Mouse (Mus musculus) lung, embryonic 15.5 days (tissue): Measurements from ENCODE around the gene Pnpo. TPM values are rescaled to one million over a fixed set of nuclear protein-coding genes. Genes with fewer than 3 reads are reported as not detected.
A peak's percentile ranks its signal among the peaks of the same experiment; 100 is the strongest.

Experiments used
- ATAC-seq: fragments of 200-750 bp; cut with Nextera tagmentation; 2 replicates; pipeline ENCODE4 v1.8.0; 2017; ENCODE audit warnings: moderate number of reproducible peaks, borderline replicate concordance; ENCODE audit not compliant: low FRiP score, low TSS enrichment; ENCODE audit errors: extremely low read depth
- H3K27ac ChIP-seq: fragments of 300-500 bp; sonication (generic); 2 replicates; pipeline ENCODE4 v1.5.1; 2015; ENCODE audit warnings: moderate library complexity, mild to moderate bottlenecking, inconsistent platforms
- H3K27me3 ChIP-seq: fragments of 300-500 bp; sonication (generic); 2 replicates; pipeline ENCODE4 v1.6.1; 2015; ENCODE audit warnings: inconsistent platforms
- H3K36me3 ChIP-seq: fragments of 300-500 bp; sonication (generic); 2 replicates; pipeline ENCODE4 v1.6.1; 2015; ENCODE audit warnings: inconsistent platforms
- H3K4me1 ChIP-seq: fragments of 300-500 bp; sonication (generic); 2 replicates; pipeline ENCODE4 v1.6.1; 2015; ENCODE audit warnings: inconsistent platforms
- H3K4me2 ChIP-seq: fragments of 300-500 bp; sonication (generic); 2 replicates; pipeline ENCODE4 v1.6.1; 2015; ENCODE audit warnings: inconsistent platforms, mild to moderate bottlenecking, moderate library complexity
- H3K4me3 ChIP-seq: fragments of 300-500 bp; sonication (generic); 2 replicates; pipeline ENCODE4 v1.5.1; 2015; ENCODE audit warnings: mild to moderate bottlenecking, inconsistent platforms
- H3K9ac ChIP-seq: fragments of 300-500 bp; sonication (generic); 2 replicates; pipeline ENCODE4 v1.6.1; 2015; ENCODE audit warnings: inconsistent platforms
- H3K9me3 ChIP-seq: fragments of 300-500 bp; sonication (generic); 2 replicates; pipeline ENCODE4 v1.6.1; 2016; ENCODE audit warnings: inconsistent platforms
- WGBS: fragments of 180-500 bp; shearing (Covaris S2); methylation state at CpG from one replicate; pipeline ENCODE4 v1.1.7; 2015; 5-methylcytosine and 5-hydroxymethylcytosine counted together
- polyA plus RNA-seq: library from polyadenylated mRNA; unstranded; fragments of >200 nt; fragmentation: Nextera tagmentation; extraction: Ambion mirVana; gene quantifications from 2 replicates; pipeline ENCODE4 v1.2.1, GENCODE M21; 2015

Pnpo gene
- polyA plus RNA-seq, 1 experiment from 2014 or later: 30.4 TPM

DNA sequence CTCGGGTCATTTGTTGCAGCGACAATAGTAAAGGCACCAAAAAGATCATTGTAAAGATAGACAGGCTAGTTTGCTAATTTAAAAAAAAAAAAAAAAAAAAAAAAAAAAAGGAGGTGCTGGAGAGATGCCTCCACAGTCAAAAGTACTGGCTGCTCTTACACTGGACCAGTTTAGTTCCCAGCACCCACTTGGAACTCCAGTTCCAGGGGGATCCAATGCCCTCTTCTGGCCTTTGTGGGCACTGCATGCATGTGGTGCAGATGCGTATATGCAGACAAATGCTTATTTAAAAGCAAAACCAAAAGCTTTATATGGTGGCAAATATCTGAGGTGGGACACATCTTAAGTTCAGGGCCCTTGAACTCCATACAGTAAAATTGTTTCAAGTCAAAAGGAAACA lies 7.0 kb upstream of the Pnpo start:
- no peak overlapping the region for H3K4me2 ChIP-seq
- no peaks in the 10 kb centered on the region for H3K4me1 ChIP-seq
- ATAC-seq: no peak
- no peaks in the 10 kb centered on the region for H3K9me3 ChIP-seq
- H3K9ac ChIP-seq: no peak overlapping the region
- 93% methylated on average over 3 of the region's 3 CpGs for WGBS
- no peak overlapping the region for H3K4me3 ChIP-seq
- H3K36me3 ChIP-seq: peaks cover 35% of the 10 kb centered on the region
- no peak overlapping the region for H3K27ac ChIP-seq
- H3K27me3 ChIP-seq: no peaks in the 10 kb centered on the region

DNA sequence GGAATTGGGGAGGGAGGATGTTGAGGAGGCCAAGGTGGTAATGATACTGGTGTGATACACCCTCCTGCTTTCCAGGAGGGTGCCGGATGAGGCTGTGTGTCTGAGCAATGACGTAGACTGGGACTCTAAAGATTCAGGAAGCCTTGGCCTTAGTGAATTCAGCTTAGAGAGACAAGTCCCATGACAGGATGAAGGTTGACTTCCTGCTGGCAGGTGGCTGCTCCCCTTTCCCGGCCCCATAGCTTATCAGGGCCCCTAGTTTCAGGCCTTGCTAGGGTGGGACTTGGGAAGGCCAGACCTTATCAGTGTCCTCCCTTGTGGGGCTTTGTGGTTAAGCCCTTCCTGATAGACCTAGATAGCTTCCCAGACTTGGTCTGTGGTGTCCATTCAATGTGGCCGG lies 4.1 kb upstream of the Pnpo start:
- H3K9me3 ChIP-seq: no peaks in the 10 kb centered on the region
- no peaks in the 10 kb centered on the region for H3K27me3 ChIP-seq
- ATAC-seq: peak; percentile 25; the same call in 1 of the 2 replicates
- 81% methylated on average over 4 of the region's 4 CpGs for whole genome bisulfite sequencing
- peaks cover 11% of the 10 kb centered on the region for H3K36me3 ChIP-seq
- H3K4me3 ChIP-seq: no peak overlapping the region
- H3K9ac ChIP-seq: no peak overlapping the region
- peaks cover 15% of the 10 kb centered on the region for H3K4me1 ChIP-seq
- H3K27ac ChIP-seq: no peak overlapping the region
- no peak overlapping the region for H3K4me2 ChIP-seq

DNA sequence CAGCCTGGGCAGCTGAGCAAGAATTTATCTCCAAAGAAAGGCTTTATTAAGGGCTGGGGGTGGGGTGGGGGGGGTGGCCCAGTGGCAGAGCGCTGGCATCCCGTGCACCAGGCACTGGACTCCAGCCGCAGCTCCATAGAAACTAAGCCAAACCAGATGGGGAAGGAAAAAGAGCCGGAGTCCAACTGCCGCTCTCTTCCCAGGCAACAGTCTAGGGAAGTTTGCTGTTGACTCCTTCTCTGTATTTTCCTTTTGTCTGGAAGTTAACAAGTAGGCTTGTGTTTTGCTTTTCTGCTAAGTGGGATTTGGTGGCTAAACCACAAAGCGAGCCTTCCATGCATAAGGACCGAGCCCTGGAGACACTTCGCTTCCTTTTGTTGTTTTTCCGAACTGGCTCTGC lies 2.7 kb upstream of the Pnpo start:
- Histone ChIP-seq H3K27me3 (no peaks in the 10 kb centered on the region), H3K9ac (no peak overlapping the region), H3K27ac (no peak overlapping the region), H3K4me3 (no peak overlapping the region), H3K4me1 (peaks cover 15% of the 10 kb centered on the region), H3K4me2 (no peak overlapping the region), H3K36me3 (peaks cover 3% of the 10 kb centered on the region; the same call in 1 of the 2 replicates), H3K9me3 (no peaks in the 10 kb centered on the region)
- ATAC-seq: no peak
- 87% methylated on average over 9 of the region's 9 CpGs for WGBS

DNA sequence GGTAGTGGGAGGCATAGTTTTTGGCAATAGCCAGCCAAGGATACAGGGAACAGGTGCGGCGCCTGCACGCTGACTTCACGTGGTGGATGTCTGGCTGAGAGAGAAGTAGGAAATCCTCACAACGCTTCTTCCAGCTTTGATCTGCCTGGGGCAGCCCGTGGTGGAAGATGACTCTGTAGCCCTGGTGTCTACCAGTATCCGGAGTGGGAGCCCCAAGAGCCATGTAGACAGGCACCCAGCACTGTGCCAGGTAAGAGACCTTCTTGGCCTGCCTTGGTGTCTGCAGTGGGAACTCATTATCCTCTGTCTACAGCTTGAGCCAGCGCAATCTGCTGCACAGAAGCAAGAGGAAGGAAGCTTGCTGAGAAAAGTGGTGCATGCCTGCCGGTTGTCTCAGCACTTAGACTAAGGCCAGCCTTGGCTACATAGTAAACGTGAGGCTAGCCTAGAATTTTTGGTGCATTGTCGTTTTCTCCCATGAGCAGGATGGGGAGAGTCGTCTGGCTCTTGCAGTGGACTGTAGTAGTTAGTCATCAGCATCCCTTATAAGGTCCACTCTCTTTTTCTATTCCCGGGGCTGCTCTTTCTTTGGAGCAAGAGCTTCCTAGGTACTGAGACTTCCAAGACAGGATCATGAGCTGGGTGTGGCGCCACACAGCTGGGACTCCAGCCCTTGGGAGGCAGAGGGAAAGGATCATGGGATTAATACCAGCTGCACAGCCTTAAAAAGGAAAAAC lies 1.2 kb upstream of the Pnpo start:
- WGBS: 61% methylated on average over 14 of the region's 14 CpGs
- no peak overlapping the region for H3K9ac ChIP-seq
- H3K36me3 ChIP-seq: no peaks in the 10 kb centered on the region
- H3K4me3 ChIP-seq: peak overlapping the region; percentile 62; the same call in 1 of the 2 replicates
- H3K4me1 ChIP-seq: peaks cover 15% of the 10 kb centered on the region
- H3K27ac ChIP-seq: no peak overlapping the region
- H3K27me3 ChIP-seq: no peaks in the 10 kb centered on the region
- H3K9me3 ChIP-seq: no peaks in the 10 kb centered on the region
- peak overlapping the region; percentile 98 for H3K4me2 ChIP-seq
- no peak for ATAC-seq

DNA sequence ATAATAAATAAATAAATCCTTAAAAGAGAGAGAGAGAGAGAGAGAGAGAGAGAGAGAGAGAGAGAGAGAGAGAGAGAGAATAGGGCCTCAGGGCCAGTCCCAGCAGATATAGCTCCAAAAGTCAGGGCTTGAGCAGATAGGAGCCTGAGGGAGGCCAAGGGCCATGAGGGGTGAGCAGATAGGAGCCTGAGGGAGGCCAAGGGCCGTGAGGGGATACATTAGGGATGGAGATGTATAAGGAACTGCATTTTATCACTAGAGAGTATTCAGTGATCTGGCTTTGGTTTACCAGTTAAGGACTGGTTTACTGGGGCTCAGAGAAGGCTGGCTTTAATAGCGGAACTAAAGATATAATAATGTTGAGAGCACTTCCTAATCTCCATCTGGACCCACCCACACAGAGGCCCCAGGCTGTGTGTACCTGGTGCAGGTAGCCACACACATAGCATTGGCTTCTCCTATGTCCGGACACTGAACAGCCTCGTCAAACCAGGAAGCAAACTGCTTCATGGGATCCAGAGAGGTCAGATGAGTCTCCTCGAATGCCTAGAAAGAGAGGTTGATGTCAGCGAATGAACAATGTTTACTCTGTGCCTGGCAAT lies 1.7 kb downstream of the Pnpo start:
- H3K4me3 ChIP-seq: no peak overlapping the region
- no peak overlapping the region for H3K4me2 ChIP-seq
- 66% methylated on average over 6 of the region's 6 CpGs for WGBS
- no peak overlapping the region for H3K27ac ChIP-seq
- no peak overlapping the region for H3K9ac ChIP-seq
- peaks cover 19% of the 10 kb centered on the region for H3K4me1 ChIP-seq
- no peaks in the 10 kb centered on the region for H3K36me3 ChIP-seq
- ATAC-seq: no peak
- H3K27me3 ChIP-seq: no peaks in the 10 kb centered on the region
- no peaks in the 10 kb centered on the region for H3K9me3 ChIP-seq

DNA sequence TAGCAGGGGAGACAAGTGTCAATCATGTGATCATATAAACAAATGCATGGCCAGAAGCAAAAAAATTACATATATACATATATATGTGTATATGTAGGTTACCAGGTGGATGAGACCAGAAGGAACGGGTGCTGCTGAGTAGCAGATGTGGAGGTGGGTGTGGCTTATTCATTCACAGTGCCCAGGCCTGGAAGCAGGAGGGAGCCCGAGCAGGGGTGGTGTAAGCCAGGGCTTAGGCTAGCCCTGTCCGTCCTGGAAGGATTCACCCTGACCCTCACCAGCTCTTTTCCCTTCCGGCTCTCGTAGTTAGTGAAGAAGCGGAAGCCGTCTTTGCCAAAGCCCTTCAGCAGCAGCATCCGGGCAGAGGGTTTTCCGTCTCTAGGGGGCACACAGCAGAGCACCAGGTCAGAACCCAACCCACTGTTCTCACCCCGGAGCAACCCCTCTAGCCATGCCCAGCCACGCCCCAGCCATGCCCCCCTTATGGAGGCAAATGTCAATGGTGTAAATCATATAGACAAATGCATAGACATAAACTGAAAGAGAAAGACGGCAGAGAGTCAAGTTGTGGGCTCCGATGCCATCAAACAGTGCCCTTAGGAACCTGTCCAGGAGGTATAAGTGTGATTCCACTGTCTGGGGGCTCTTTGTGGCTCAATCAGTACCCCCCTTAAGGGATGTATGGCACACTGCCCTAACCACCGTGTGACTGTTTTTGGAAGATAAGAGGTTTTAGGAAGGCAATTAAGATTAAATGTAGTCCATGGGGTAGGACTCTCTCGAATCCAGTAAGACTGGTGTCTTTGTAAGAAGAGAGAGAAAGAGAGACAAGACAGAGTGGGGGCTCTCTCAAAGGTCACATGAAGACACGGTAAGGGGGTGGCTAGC lies 3.0 kb downstream of the Pnpo start:
- Histone ChIP-seq H3K4me1 (peaks cover 24% of the 10 kb centered on the region), H3K27ac (no peak overlapping the region), H3K9me3 (no peaks in the 10 kb centered on the region), H3K4me3 (no peak overlapping the region), H3K36me3 (no peaks in the 10 kb centered on the region), H3K9ac (no peak overlapping the region), H3K27me3 (no peaks in the 10 kb centered on the region), H3K4me2 (no peak overlapping the region)
- WGBS: 68% methylated on average over 16 of the region's 16 CpGs
- ATAC-seq: no peak

DNA sequence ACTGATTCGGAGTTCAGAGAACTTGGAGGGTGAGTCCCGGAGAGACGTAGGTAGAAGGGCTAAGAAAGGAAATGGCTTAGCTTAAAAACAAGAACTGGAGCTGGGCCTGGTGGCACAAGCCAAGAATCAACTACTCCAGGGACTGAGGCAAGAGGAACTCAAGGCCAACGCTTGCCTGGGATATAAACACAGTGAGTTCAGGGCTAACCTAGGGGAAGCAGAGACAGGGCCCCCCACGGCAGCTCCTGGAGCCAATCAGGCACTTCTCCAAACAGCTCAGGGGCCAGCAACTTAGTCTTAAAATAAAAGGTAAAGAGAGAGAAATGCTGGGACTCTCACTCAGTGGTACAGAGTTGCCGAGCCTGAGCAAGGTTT lies 5.4 kb downstream of the Pnpo start:
- Histone ChIP-seq H3K4me1 (peaks cover 33% of the 10 kb centered on the region), H3K4me2 (no peak overlapping the region), H3K4me3 (no peak overlapping the region), H3K27me3 (no peaks in the 10 kb centered on the region), H3K9me3 (no peaks in the 10 kb centered on the region), H3K9ac (no peak overlapping the region), H3K27ac (no peak overlapping the region), H3K36me3 (no peaks in the 10 kb centered on the region)
- no peak for ATAC-seq
- 82% methylated on average over 6 of the region's 6 CpGs for WGBS

DNA sequence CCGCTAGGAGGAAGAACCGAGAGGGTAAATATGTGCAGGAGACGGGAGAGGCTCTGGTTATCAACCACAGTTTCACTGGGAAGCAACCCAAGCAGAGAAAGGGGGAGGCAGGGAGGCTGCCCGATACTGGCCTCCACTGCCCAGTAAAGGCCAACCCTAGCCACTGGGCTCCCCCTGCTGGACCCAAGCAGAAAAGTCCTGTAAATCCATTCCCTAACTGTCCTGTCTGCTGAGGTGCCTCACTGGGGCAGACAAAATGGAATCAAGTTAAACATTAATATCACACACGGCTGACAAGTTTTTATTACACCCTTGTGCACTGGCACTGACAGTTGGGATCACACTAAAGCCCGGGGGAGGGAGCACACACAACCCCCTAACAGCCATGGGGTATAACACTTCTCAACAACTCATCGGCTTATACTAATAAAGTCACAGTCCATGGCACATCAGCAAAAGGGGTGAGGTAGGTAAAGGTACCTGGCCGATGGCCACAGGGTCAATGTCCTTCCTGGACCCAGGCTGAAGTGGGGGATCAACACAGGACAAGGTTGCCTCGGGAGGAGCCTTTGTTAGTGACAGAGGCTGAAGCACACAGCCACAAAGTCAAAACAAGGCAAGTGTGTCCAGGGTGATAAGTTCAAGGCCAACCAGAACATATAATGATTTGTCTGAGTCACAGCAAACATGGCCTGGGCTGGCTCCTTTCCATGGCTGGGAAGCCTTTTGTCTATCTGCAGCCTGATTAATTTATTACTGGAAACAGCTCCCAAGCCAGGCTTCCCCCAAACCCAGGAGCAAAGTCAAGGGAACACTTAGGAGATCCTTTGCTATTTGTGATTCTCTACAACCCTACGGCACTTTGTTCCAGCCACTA lies 6.0 kb downstream of the Pnpo start:
- Histone ChIP-seq H3K4me3 (no peak overlapping the region), H3K27ac (peak overlapping the region; percentile 63; the same call in 1 of the 2 replicates), H3K36me3 (no peaks in the 10 kb centered on the region), H3K9me3 (no peaks in the 10 kb centered on the region), H3K27me3 (no peaks in the 10 kb centered on the region), H3K4me2 (no peak overlapping the region), H3K4me1 (peaks cover 34% of the 10 kb centered on the region), H3K9ac (no peak overlapping the region)
- WGBS: 41% methylated on average over 10 of the region's 10 CpGs
- no peak for ATAC-seq

DNA sequence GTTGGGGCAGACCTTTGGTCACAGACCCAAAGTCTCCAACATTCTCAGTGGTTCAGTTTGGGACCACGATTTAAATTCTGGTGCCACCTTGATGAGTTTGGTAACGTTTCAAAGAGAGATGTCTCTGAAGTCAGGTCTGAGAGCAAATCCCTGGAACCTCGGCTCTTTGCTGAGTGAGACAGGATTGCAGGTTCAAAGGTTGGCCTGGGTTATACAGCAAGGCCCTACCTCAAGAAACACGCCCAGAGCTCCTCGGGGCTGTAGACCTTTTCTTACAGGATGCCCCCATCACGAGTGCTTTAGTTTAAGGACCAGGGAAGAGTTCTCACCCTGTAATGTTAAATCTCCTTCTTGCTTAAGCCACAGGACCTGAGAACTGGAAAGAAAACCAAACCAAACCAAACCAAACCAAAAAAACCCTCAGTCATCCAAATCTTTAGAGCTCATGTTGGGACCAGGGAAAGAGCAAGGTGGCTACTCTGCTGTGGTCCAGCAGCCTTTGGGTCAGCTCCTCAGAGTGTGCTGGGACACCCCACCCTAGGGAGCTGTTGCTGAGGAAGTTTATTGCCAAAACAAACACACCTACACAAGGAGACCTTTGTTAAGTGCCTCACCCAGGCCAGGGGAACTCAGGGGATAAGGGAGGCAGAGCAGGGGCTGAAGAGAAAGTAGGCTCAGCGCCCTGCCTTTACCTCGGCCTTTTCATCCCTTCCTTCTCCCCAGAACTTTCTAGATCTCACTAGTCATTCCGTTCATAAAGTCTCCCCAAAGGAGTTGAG lies 7.7 kb downstream of the Pnpo start:
- ATAC-seq: no peak
- H3K4me3 ChIP-seq: no peak overlapping the region
- 79% methylated on average over 9 of the region's 9 CpGs for WGBS

DNA sequence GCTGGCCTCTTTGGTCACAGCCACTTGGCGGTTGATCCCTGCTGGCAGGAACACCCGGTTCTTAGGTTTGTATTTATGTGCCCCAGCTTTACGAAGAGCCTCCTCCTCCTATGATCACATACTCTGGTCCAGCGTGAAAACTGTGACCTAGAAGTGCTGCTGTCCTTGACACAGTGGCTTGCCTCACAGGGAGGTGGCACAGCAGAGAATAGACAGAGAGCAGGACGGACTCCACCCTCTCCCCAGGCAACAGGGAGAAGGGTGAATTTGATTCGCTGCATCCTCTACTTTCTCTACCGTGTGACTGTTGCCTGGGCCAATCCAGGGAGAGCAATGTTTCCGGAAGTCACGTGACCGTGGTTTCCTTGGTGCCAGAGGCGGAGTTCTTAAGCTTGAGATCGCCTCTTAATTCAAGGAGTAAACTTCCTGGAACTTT lies 8.8 kb downstream of the Pnpo start:
- ATAC-seq: peak; percentile 81
- Histone ChIP-seq H3K36me3 (no peaks in the 10 kb centered on the region), H3K4me1 (peaks cover 34% of the 10 kb centered on the region), H3K27ac (peak overlapping the region; percentile 45), H3K4me3 (no peak overlapping the region), H3K4me2 (peak overlapping the region; percentile 34), H3K9me3 (no peaks in the 10 kb centered on the region), H3K9ac (no peak overlapping the region), H3K27me3 (no peaks in the 10 kb centered on the region)
- WGBS: 24% methylated on average over 12 of the region's 12 CpGs

More for the DNA sequence above, 7.7 kb downstream of the Pnpo start:
- Histone ChIP-seq H3K4me1 (peaks cover 34% of the 10 kb centered on the region), H3K27ac (peak overlapping the region; percentile 10; the same call in 1 of the 2 replicates), H3K36me3 (no peaks in the 10 kb centered on the region), H3K9me3 (no peaks in the 10 kb centered on the region), H3K27me3 (no peaks in the 10 kb centered on the region), H3K9ac (no peak overlapping the region), H3K4me2 (no peak overlapping the region)
